Mouse (Mus musculus) ES-E14 (cell line): Measurements from ENCODE around the gene Zfp326.

Source experiments
- CHD2 ChIP-seq: IDR thresholded peaks from 2 replicates; pipeline ENCODE4 v1.6.1; 2014; ENCODE audit warnings: mild to moderate bottlenecking, low read depth, low read length, inconsistent platforms
- HCFC1 ChIP-seq: IDR thresholded peaks from 2 replicates; pipeline ENCODE4 v1.6.1; 2012; ENCODE audit warnings: low read length, inconsistent platforms, borderline replicate concordance; ENCODE audit not compliant: insufficient read depth
- ZNF384 ChIP-seq: IDR thresholded peaks from 2 replicates; pipeline ENCODE4 v1.6.1; 2012; ENCODE audit warnings: low read depth, low read length, inconsistent platforms

GRCm38 (mm10) chr5:105924347-105924746 is 48.0 kb downstream of the Zfp326 start:
- TF ChIP-seq HCFC1 (no peak), ZNF384 (no peak), CHD2 (no peak)
